Mouse (Mus musculus) forebrain, embryonic 15.5 days (tissue): ENCODE data around the gene Golga4. TPM values are rescaled to one million over a fixed set of nuclear protein-coding genes. Genes with fewer than 3 reads are reported as not detected.

Experiments
- ATAC-seq: fragments of 200-750 bp; cut with Nextera tagmentation; replicated peaks from 2 replicates; pipeline ENCODE4 v1.8.0; 2017; ENCODE audit warnings: mild to moderate bottlenecking, moderate TSS enrichment, moderate library complexity
- H3K27ac ChIP-seq: fragments of 300-500 bp; sonication (generic); replicated peaks from 2 replicates; pipeline ENCODE4 v1.5.1; 2015; ENCODE audit warnings: mild to moderate bottlenecking, inconsistent platforms
- H3K27me3 ChIP-seq: fragments of 300-500 bp; sonication (generic); 2 replicates; pipeline ENCODE4 v1.6.1; 2015; ENCODE audit warnings: inconsistent platforms
- H3K36me3 ChIP-seq: fragments of 300-500 bp; sonication (generic); 2 replicates; pipeline ENCODE4 v1.6.1; 2015; ENCODE audit warnings: mild to moderate bottlenecking, inconsistent platforms
- H3K4me1 ChIP-seq: fragments of 300-500 bp; sonication (generic); 2 replicates; pipeline ENCODE4 v1.6.1; 2015; ENCODE audit warnings: inconsistent platforms
- H3K4me2 ChIP-seq: fragments of 300-500 bp; sonication (generic); replicated peaks from 2 replicates; pipeline ENCODE4 v1.6.1; 2015; ENCODE audit warnings: mild to moderate bottlenecking, inconsistent platforms
- H3K4me3 ChIP-seq: fragments of 300-500 bp; sonication (generic); 2 replicates; pipeline ENCODE4 v1.5.1; 2015; ENCODE audit warnings: mild to moderate bottlenecking, inconsistent platforms
- H3K9ac ChIP-seq: fragments of 300-500 bp; sonication (generic); replicated peaks from 2 replicates; pipeline ENCODE4 v1.6.1; 2015; ENCODE audit warnings: mild to moderate bottlenecking, inconsistent platforms
- H3K9me3 ChIP-seq: fragments of 300-500 bp; sonication (generic); 2 replicates; pipeline ENCODE4 v1.6.1; 2016; ENCODE audit warnings: inconsistent platforms
- WGBS: fragments of 180-500 bp; shearing (Covaris S2); methylation state at CpG from one replicate; pipeline ENCODE4 v1.1.7; 2015; ENCODE audit warnings: mixed read lengths; 5-methylcytosine and 5-hydroxymethylcytosine counted together
- polyA plus RNA-seq: library from polyadenylated mRNA; unstranded; fragments of >200 nt; fragmentation: Nextera tagmentation; extraction: Ambion mirVana; gene quantifications from 2 replicates; pipeline ENCODE4 v1.2.1, GENCODE M21; 2015

Gene Golga4
- polyA plus RNA-seq, 1 experiment from 2014 or later: 53.4 TPM

DNA sequence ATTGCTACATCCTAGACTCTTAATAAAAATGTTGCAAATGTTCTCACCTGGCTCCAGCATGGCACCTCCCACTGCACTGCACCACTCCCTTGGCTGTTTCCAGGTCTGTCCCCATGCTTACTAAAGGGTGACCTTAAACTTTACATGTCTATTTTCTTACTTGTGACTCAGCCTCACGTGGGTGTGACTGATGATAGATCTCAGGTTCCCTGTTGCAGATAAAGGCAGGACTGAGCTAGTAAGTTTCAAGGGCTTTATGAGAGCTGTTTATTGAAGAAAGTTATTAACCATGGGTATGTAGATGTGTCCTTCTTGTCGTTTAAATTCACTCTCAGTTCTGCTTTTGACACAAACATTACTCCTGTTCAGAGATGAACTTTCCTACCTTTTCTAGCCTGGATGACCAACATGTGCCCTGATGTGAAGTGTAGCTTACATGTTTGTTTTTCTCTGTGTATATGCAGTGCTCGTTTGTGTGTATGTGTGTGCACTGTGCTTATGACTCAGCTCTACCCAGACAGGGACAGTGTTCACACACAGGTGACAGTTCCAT is 6.7 kb downstream of the Golga4 start:
- WGBS: 95% methylated on average over 3 of the region's 3 CpGs
- H3K4me3 ChIP-seq: no peak overlapping the region
- no peak for ATAC-seq
- H3K9ac ChIP-seq: no peak overlapping the region
- no peak overlapping the region for H3K27ac ChIP-seq
- no peaks in the 10 kb centered on the region for H3K9me3 ChIP-seq
- H3K4me2 ChIP-seq: no peak overlapping the region
- H3K27me3 ChIP-seq: no peaks in the 10 kb centered on the region
- peaks cover 13% of the 10 kb centered on the region for H3K4me1 ChIP-seq
- H3K36me3 ChIP-seq: peaks cover 22% of the 10 kb centered on the region

DNA sequence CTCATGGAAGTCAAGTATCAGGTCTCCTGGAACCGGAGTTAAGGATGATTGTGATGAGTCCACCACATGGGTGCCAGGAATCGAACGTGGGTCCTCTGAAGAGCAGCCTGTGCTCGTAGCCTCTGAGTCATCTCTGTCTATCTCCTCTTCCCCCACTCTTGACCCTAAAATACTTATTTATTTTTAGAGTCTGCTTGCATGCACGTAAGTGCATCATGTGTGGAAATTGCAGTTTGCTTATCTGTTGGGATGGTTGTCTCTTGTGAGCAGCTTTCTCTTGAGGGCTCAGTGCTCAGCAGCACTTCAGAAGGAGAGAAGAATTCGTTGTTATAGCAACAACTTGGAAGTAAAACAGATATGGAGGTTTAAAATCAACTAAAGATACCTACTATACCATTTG is 9.4 kb downstream of the Golga4 start:
- H3K27ac ChIP-seq: no peak overlapping the region

DNA sequence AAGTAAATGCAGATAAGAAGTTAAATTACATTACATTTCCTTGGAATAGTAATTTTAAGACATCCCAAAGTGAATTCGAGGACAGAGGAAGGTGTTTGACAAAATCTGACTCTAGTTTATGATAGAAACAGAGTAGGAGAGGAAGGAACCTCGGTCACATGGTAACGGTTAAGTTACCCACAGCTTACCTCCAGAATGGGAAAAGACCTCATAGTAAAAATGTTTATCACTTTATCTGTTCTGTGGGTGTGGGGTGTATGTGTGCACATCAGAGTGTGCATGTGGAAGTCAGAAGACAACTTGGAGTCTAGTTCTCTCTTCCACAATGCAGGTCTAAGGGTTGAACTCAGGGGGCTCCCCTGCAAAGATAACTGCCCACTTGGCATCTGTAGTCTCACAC is 10.1 kb downstream of the Golga4 start:
- H3K9ac ChIP-seq: no peak overlapping the region
- peaks cover 22% of the 10 kb centered on the region for H3K36me3 ChIP-seq
- H3K4me1 ChIP-seq: peaks cover 5% of the 10 kb centered on the region
- H3K4me3 ChIP-seq: no peak overlapping the region
- H3K27me3 ChIP-seq: no peaks in the 10 kb centered on the region
- H3K9me3 ChIP-seq: no peaks in the 10 kb centered on the region
- no peak overlapping the region for H3K4me2 ChIP-seq
- WGBS: 92% methylated on average over 3 of the region's 3 CpGs
- H3K27ac ChIP-seq: no peak overlapping the region
- ATAC-seq: no peak

More for the DNA sequence above, 9.4 kb downstream of the Golga4 start:
- peaks cover 5% of the 10 kb centered on the region for H3K4me1 ChIP-seq
- no peak overlapping the region for H3K9ac ChIP-seq
- no peak for ATAC-seq
- H3K4me3 ChIP-seq: no peak overlapping the region
- no peak overlapping the region for H3K4me2 ChIP-seq
- no peaks in the 10 kb centered on the region for H3K27me3 ChIP-seq
- peaks cover 22% of the 10 kb centered on the region for H3K36me3 ChIP-seq
- 96% methylated on average over 6 of the region's 6 CpGs for WGBS
- no peaks in the 10 kb centered on the region for H3K9me3 ChIP-seq

DNA sequence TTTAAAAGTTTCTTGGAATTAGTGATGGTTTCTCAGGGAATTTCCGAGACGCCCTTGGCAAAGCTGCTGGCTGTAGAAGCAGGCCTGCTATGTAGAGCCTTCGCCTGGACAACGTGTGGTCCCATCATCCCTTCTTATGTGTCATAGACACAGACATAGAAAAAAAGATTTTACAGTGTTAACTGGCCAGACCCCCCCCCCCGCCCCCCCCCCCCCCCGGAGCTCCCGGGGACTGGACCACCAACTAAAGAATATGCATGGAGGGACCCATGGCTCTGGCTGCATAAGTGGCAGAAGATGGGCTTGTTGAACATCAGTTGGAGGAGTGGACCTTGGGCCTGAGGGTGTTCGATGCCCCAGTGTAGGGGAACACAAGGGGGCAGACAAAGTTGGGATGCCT is 11.6 kb downstream of the Golga4 start:
- Histone ChIP-seq H3K27ac (no peak overlapping the region), H3K36me3 (peaks cover 22% of the 10 kb centered on the region), H3K9ac (no peak overlapping the region), H3K27me3 (no peaks in the 10 kb centered on the region), H3K4me1 (peaks cover 5% of the 10 kb centered on the region), H3K4me2 (no peak overlapping the region), H3K4me3 (no peak overlapping the region), H3K9me3 (no peaks in the 10 kb centered on the region)
- ATAC-seq: no peak
- WGBS: 79% methylated on average over 6 of the region's 8 CpGs

DNA sequence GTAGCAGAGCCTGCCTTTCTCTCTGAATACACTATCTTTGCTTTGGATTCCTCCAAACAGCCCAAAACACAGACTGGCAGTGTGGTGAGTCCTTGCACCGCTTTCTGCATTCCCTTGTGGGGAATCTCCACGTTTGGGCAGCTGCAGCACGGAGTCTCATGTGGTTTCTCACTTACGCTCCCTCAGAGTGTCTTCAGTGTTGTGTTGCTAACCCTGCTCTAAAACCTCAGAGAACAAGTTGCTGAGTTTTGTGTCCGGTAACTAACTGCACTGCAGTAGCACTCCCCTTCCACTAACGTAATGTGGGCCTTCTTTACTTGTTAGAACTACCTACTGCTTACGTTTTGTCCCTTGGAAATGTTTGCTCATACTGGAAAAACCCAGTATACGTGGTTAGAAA is 13.0 kb downstream of the Golga4 start:
- no peak overlapping the region for H3K4me3 ChIP-seq
- H3K9ac ChIP-seq: no peak overlapping the region
- H3K9me3 ChIP-seq: no peaks in the 10 kb centered on the region
- no peak for ATAC-seq
- H3K36me3 ChIP-seq: peaks cover 18% of the 10 kb centered on the region
- no peak overlapping the region for H3K27ac ChIP-seq
- no peaks in the 10 kb centered on the region for H3K27me3 ChIP-seq
- H3K4me1 ChIP-seq: peaks cover 5% of the 10 kb centered on the region
- no peak overlapping the region for H3K4me2 ChIP-seq
- 85% methylated on average over 8 of the region's 8 CpGs for WGBS

DNA sequence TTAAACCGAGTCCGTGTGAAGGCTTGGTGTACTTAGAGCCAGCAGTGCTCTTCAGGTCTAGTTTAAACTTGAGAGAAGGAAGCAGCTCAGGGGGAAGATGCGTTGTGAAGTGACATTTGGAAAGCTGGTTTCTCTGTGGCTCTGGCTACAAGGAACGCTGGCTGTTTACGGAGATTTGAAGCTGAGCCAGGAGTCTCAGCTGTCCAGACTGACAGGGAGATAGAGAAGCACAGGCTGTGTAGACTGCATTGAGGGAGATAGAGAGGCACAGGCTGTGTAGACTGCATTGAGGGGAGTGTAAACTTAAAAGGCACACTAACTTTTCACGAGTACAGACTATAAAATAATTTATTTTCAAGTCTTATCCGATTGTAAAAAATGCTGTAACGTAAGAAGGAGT is 13.9 kb downstream of the Golga4 start:
- ATAC-seq: no peak
- WGBS: 69% methylated on average over 8 of the region's 8 CpGs

DNA sequence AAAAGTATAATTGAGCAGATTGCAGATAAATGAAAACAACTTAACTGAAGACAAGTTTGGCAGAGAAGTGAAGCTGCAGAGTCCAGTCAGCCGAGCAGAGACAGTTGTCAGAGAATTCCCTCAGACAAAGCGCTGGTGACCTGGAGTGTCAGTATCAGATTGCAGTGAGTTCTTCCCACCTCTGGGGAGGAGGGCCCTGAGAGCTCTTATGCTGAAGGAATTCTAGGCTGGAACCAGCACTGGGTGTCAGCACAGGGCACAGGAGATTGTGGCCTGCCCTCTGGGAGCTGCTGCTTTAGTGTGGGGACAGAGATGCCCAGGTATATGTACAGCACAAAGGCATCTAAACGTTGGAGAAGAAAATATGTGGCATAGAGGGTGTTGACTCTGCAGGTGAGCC is 14.8 kb downstream of the Golga4 start:
- no peak for ATAC-seq
- H3K4me3 ChIP-seq: no peak overlapping the region
- H3K27me3 ChIP-seq: no peaks in the 10 kb centered on the region
- peaks cover 8% of the 10 kb centered on the region for H3K36me3 ChIP-seq
- H3K9me3 ChIP-seq: no peaks in the 10 kb centered on the region
- no peak overlapping the region for H3K4me2 ChIP-seq
- H3K4me1 ChIP-seq: peaks cover 5% of the 10 kb centered on the region
- no peak overlapping the region for H3K9ac ChIP-seq
- WGBS: 32% methylated on average over 3 of the region's 3 CpGs
- H3K27ac ChIP-seq: no peak overlapping the region

More for the DNA sequence above, 13.9 kb downstream of the Golga4 start:
- H3K4me1 ChIP-seq: peaks cover 5% of the 10 kb centered on the region
- no peak overlapping the region for H3K4me3 ChIP-seq
- peaks cover 15% of the 10 kb centered on the region for H3K36me3 ChIP-seq
- H3K9ac ChIP-seq: no peak overlapping the region
- no peaks in the 10 kb centered on the region for H3K9me3 ChIP-seq
- H3K27ac ChIP-seq: no peak overlapping the region
- H3K27me3 ChIP-seq: no peaks in the 10 kb centered on the region
- no peak overlapping the region for H3K4me2 ChIP-seq

DNA sequence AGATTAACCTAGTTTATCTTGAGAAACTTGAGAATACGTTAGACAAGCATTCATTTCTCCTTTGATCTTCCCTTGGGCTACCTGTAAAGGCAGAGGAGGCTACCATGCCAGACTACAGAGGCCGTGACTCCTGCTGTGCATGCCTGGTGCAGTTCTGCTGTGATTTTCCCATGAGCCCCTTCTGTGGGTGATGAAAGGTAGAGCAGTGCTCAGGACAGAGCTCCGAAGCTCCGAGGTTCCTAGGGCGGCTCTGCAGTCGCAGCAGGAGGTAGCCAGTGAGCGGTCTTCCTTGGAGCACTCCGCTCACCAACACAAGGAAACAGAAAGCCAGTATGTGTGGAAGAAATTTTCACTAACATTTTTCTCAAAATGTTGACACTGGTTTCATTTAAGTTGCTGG is 15.6 kb downstream of the Golga4 start:
- WGBS: 78% methylated on average over 8 of the region's 8 CpGs
- Histone ChIP-seq H3K4me3 (no peak overlapping the region), H3K36me3 (peaks cover 7% of the 10 kb centered on the region), H3K27ac (no peak overlapping the region), H3K9ac (no peak overlapping the region), H3K4me2 (no peak overlapping the region), H3K27me3 (no peaks in the 10 kb centered on the region), H3K4me1 (peaks cover 5% of the 10 kb centered on the region), H3K9me3 (no peaks in the 10 kb centered on the region)
- ATAC-seq: no peak

DNA sequence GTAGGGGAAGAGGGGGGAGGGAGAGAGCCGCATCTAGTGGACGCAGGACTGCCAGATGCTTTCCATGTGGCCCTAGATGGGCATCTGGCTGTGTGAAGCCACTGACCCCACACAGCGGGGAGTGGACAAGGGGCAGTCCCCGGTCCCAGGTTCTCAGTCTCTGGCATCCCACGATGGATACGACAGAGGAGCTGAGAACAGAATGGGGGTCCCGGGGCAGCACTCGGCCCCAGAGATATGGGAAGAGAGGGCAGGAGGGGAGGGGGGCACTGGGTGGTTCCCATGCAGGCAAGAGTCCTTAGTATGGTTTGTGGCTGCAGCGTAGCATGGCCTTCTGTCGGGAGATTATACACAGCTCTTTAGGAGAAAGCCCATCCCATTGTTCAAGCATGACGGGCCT is 17.7 kb downstream of the Golga4 start:
- ATAC-seq: no peak
- 94% methylated on average over 11 of the region's 11 CpGs for WGBS
- no peak overlapping the region for H3K4me2 ChIP-seq
- no peaks in the 10 kb centered on the region for H3K9me3 ChIP-seq
- no peak overlapping the region for H3K27ac ChIP-seq
- no peak overlapping the region for H3K4me3 ChIP-seq
- no peaks in the 10 kb centered on the region for H3K27me3 ChIP-seq
- H3K4me1 ChIP-seq: peaks cover 5% of the 10 kb centered on the region
- peaks cover 24% of the 10 kb centered on the region for H3K36me3 ChIP-seq
- no peak overlapping the region for H3K9ac ChIP-seq

DNA sequence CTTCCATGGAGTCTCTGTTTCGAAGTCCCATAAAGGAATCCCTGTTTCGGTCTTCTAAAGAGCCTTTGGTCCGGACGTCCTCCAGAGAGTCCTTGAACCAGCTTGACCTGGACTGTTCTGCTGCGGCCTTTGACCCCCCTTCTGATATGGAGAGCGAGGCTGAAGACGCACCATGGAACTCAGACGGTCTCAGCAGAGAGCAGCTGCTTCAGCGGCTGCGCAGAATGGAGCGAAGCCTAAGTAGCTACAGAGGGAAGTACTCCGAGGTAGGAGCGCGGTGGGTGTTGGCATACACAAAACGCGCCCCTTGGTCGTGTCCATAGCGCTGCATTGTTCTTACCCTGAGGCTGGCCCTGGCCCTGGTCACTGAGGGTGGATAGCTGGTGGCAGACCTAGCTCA is 21.0 kb downstream of the Golga4 start:
- H3K27ac ChIP-seq: no peak overlapping the region
- no peak overlapping the region for H3K4me3 ChIP-seq
- ATAC-seq: no peak
- no peaks in the 10 kb centered on the region for H3K27me3 ChIP-seq
- H3K9me3 ChIP-seq: no peaks in the 10 kb centered on the region
- H3K36me3 ChIP-seq: peaks cover 53% of the 10 kb centered on the region
- 92% methylated on average over 18 of the region's 18 CpGs for WGBS
- no peak overlapping the region for H3K4me2 ChIP-seq
- H3K9ac ChIP-seq: no peak overlapping the region
- no peaks in the 10 kb centered on the region for H3K4me1 ChIP-seq

DNA sequence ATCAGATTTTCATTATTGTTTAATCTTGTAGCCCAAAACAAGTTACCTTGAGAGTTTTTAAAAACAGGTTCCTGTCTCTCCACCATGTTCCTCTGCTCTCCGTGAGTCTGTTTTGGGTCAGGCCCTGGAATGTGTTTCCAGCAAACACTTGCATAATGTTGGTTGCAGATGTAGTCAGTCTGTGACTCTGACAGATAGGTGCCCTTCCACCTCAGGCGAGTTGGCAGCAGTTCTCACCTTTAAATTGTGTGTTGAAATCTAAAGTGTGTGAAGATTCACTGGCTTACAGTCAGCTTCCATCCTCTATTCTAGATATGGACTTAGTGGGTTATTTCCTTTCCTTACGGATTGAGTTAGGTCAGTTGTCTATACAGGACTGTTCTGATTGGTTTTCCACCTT is 23.7 kb downstream of the Golga4 start:
- H3K9me3 ChIP-seq: no peaks in the 10 kb centered on the region
- H3K27ac ChIP-seq: no peak overlapping the region
- H3K4me1 ChIP-seq: no peaks in the 10 kb centered on the region
- H3K9ac ChIP-seq: no peak overlapping the region
- no peak overlapping the region for H3K4me3 ChIP-seq
- H3K27me3 ChIP-seq: no peaks in the 10 kb centered on the region
- H3K4me2 ChIP-seq: no peak overlapping the region
- H3K36me3 ChIP-seq: peaks cover 71% of the 10 kb centered on the region
- ATAC-seq: no peak
- WGBS: 83% methylated on average over 3 of the region's 3 CpGs

DNA sequence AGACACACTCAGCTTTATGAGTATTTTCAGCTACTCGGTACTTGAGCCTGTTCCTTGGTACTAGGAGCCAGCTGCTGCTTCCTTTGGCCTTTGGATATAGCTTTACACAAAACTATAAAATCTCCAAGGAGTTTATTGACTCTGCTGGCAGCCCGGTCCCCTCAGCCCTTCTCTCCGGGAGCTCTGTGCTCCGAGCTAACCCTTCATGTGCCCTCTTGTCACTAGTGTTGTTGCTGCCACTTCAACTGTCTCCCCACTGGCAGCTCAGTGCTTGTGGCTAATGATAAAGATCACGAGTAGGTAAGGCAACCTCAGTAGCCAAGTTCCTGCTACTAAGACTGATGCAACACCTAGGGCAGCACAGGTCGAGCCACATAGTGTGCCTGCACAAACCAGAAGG is 24.6 kb downstream of the Golga4 start:
- Histone ChIP-seq H3K4me1 (no peaks in the 10 kb centered on the region), H3K36me3 (peaks cover 72% of the 10 kb centered on the region), H3K4me2 (no peak overlapping the region), H3K9me3 (no peaks in the 10 kb centered on the region), H3K9ac (no peak overlapping the region), H3K4me3 (no peak overlapping the region), H3K27ac (no peak overlapping the region), H3K27me3 (no peaks in the 10 kb centered on the region)
- 89% methylated on average over 6 of the region's 6 CpGs for WGBS
- no peak for ATAC-seq

DNA sequence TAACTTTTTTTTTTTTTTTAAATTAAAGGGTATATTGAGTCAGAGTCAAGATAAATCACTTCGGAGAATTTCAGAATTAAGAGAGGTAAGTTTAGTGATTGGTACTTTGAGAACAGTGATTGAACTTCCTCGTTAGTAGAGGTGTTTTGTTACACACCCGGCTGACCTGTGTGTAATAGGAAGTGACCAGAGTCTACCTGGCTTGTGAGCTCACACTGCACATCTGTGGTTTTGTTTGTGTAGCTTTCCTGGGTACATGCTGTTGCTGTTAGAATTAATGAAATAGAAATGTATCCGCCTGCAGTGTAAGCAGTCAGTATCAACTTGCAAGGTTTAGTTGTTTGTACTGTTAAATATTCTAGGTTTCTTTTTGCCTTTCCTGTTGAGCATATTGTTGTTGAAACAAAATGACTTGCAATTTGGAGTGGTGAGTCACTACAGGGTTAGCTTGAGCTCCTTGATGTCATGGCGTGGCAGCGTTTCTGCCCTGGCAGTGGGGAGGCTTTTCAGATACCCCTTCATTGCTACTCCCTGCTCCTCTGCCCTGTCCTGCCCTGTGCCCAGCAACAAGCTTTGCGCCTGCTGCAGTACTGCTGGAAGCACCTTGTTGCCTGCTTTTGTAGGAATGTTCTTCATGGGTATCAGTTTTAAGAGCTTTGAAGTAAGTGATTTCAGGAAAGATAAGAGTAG is 26.6 kb downstream of the Golga4 start:
- no peak overlapping the region for H3K9ac ChIP-seq
- WGBS: 86% methylated on average over 7 of the region's 7 CpGs
- no peaks in the 10 kb centered on the region for H3K27me3 ChIP-seq
- H3K4me2 ChIP-seq: no peak overlapping the region
- peaks cover 80% of the 10 kb centered on the region for H3K36me3 ChIP-seq
- no peaks in the 10 kb centered on the region for H3K9me3 ChIP-seq
- ATAC-seq: no peak
- H3K27ac ChIP-seq: no peak overlapping the region
- no peaks in the 10 kb centered on the region for H3K4me1 ChIP-seq
- no peak overlapping the region for H3K4me3 ChIP-seq
